Mouse (Mus musculus) ES-E14 (cell line): ENCODE data around the gene Plcg2. TPM values are rescaled to one million over a fixed set of nuclear protein-coding genes. Genes with fewer than 3 reads are reported as not detected.

ENCODE experiments used
- DNase-seq: peaks from one replicate; pipeline ENCODE4 v3.0.0-alpha.2; 2013; ENCODE audit warnings: low read depth, low spot score
- H3K27ac ChIP-seq: 2 replicates; pipeline ENCODE4 v1.5.1; 2012; ENCODE audit warnings: low read depth, mild to moderate bottlenecking, low read length, moderate library complexity, mixed read lengths; ENCODE audit not compliant: poor library complexity, insufficient read depth, severe bottlenecking
- H3K36me3 ChIP-seq: 2 replicates; pipeline ENCODE4 v1.6.1; 2012; ENCODE audit warnings: mild to moderate bottlenecking, low read length, moderate library complexity, mixed read lengths; ENCODE audit not compliant: control insufficient read depth, poor library complexity, insufficient read depth, severe bottlenecking
- H3K4me1 ChIP-seq, 2 experiments: fragments of 150-350 bp in 1 of 2; sonication (generic) in 1 of 2; 2 replicates each; pipeline ENCODE4 v1.6.1; 2012; ENCODE audit warnings: low read length in 2 of 2, mild to moderate bottlenecking in 1 of 2, mixed read lengths in 1 of 2; ENCODE audit not compliant: control insufficient read depth in 2 of 2, insufficient read depth in 2 of 2, poor library complexity in 1 of 2
- H3K4me3 ChIP-seq, 2 experiments: fragments of 150-350 bp in 1 of 2; sonication (generic) in 1 of 2; 2 replicates each; pipeline ENCODE4 v1.5.1; 2012; ENCODE audit warnings: low read length in 2 of 2, low read depth in 1 of 2, mild to moderate bottlenecking in 1 of 2, mixed read lengths in 1 of 2; ENCODE audit not compliant: insufficient read depth in 1 of 2, poor library complexity in 1 of 2, severe bottlenecking in 1 of 2
- H3K9ac ChIP-seq: 2 replicates; pipeline ENCODE4 v1.6.1; 2012; ENCODE audit warnings: low read depth, mild to moderate bottlenecking, low read length, mixed read lengths; ENCODE audit not compliant: poor library complexity, insufficient read depth, severe bottlenecking
- H3K9me3 ChIP-seq: fragments of 150-350 bp; sonication (generic); 2 replicates; pipeline ENCODE4 v1.6.1; 2012; ENCODE audit warnings: low read depth, mild to moderate bottlenecking, low read length; ENCODE audit not compliant: control insufficient read depth, insufficient read depth
- CHD2 ChIP-seq: IDR thresholded peaks from 2 replicates; pipeline ENCODE4 v1.6.1; 2014; ENCODE audit warnings: mild to moderate bottlenecking, low read depth, low read length, inconsistent platforms
- HCFC1 ChIP-seq: IDR thresholded peaks from 2 replicates; pipeline ENCODE4 v1.6.1; 2012; ENCODE audit warnings: low read length, inconsistent platforms, borderline replicate concordance; ENCODE audit not compliant: insufficient read depth
- MAFK ChIP-seq: IDR thresholded peaks from 2 replicates; pipeline ENCODE4 v1.6.1; 2014; ENCODE audit warnings: mild to moderate bottlenecking, low read depth, low read length, inconsistent platforms; ENCODE audit not compliant: insufficient read depth
- ZC3H11A ChIP-seq: IDR thresholded peaks from 2 replicates; pipeline ENCODE4 v1.6.1; 2012; ENCODE audit warnings: low read depth, mild to moderate bottlenecking, inconsistent platforms, low read length, borderline replicate concordance
- ZNF384 ChIP-seq: IDR thresholded peaks from 2 replicates; pipeline ENCODE4 v1.6.1; 2012; ENCODE audit warnings: low read depth, low read length, inconsistent platforms
- in situ Hi-C, 2 experiments: fragments of 600-800 bp; cut with MboI; formaldehyde crosslinking; loops; one replicate each; pipeline ENCODE4 v1.15.1; 2025; ENCODE audit warnings: low sequenced_read_pairs in 2 of 2, inconsistent platforms in 1 of 2; ENCODE audit not compliant: unreplicated experiment in 2 of 2
- total RNA-seq: library from RNA; depleted of rRNA; stranded (reverse); fragments of 300-350 nt; gene quantifications from 2 replicates; pipeline ENCODE4 v1.2.3, GENCODE M21; 2012

Gene Plcg2
- total RNA-seq, 1 experiment = 32.4 TPM

DNA sequence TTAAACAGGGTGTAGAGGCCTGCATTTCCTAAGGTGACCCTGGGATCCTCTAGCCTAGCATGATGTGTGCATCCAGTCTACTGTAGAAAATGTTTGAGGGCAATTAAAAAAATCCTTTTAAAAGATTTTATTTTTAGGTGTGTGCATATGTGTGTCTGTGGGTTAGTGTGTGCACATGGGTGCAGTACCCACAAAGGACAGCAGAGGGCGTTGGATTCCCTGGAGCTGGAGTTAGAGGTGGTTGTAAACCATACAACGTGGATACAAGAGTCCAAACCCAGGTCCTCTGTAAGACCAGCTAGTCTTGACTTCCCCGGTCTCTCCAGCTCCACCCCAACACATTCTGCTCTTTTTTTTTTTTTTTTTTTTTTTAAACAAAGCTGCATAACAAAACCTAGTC is 139.4 kb downstream of the Plcg2 start:
- DNase-seq = no peak
- Histone ChIP-seq H3K4me1 (0 out of 4 replicates have a peak, but pooled peaks cover 0 to 2% of the 10 kb centered on the region in 2 experiments), H3K9ac (no peak overlapping the region), H3K9me3 (no peaks in the 10 kb centered on the region), H3K36me3 (no peaks in the 10 kb centered on the region; the same call in 1 of the 2 replicates), H3K4me3 (no peak overlapping the region), H3K27ac (no peak overlapping the region)
- in situ Hi-C loops = no loop called here
- TF ChIP-seq MAFK (no peak), ZNF384 (0 out of 2 replicates have a peak, but pooled peaks have one; percentile 43)

DNA sequence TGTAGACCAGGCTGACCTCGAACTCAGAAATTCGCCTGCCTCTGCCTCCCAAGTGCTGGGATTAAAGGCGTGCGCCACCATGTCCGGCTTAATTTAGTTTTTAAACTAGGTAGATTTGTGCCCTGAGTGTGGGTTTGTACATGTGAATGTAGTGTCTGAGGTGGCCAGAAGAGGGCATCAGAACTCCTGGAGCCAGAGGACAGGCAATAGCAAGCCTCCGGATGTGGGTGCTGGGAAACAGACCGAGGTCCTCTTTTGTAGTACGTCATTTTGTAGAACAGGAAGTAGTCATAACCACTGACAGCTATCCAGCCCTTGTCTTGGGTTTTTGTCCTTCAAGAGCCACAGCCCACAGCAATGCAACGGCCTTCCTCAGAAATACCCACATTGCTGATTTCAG is 141.5 kb downstream of the Plcg2 start:
- Histone ChIP-seq H3K4me1 (no peaks in the 10 kb centered on the region), H3K4me3 (no peak overlapping the region), H3K36me3 (no peaks in the 10 kb centered on the region; the same call in 1 of the 2 replicates), H3K9me3 (no peaks in the 10 kb centered on the region), H3K9ac (no peak overlapping the region), H3K27ac (no peak overlapping the region)
- in situ Hi-C loops = no loop called here
- TF ChIP-seq ZC3H11A = no peak
- no peak for TF ChIP-seq CHD2
- no peak for TF ChIP-seq ZNF384
- TF ChIP-seq MAFK = no peak
- no peak for TF ChIP-seq HCFC1
- DNase-seq = no peak

DNA sequence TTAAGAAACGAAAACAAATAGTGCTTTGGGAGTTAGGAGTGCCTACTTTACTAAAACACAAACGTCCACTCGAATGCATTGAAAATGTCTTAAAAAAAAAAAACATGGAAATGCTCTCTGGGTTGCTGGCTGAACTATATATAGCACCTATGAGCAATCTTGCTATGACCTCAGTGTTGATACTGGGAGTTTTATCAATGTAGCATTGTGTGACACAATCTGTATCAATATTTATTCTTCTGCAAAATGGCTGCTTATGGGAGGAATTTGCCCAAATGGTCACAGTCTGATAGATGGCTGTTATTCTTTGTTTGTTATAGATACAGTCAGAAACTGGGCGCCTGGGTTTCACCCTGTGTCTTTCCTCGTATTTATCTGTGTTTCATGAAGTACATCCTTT is 147.4 kb downstream of the Plcg2 start:
- Histone ChIP-seq H3K4me3 (no peak overlapping the region), H3K4me1 (peaks cover 0 to 4% of the 10 kb centered on the region in 2 experiments; a peak in 1 of 4 replicates), H3K27ac (no peak overlapping the region), H3K36me3 (no peaks in the 10 kb centered on the region), H3K9ac (no peak overlapping the region), H3K9me3 (no peaks in the 10 kb centered on the region)
- no peak for DNase-seq
- in situ Hi-C loops = no loop called here
- TF ChIP-seq HCFC1 (no peak), ZC3H11A (no peak), CHD2 (no peak), MAFK (no peak), ZNF384 (no peak)

DNA sequence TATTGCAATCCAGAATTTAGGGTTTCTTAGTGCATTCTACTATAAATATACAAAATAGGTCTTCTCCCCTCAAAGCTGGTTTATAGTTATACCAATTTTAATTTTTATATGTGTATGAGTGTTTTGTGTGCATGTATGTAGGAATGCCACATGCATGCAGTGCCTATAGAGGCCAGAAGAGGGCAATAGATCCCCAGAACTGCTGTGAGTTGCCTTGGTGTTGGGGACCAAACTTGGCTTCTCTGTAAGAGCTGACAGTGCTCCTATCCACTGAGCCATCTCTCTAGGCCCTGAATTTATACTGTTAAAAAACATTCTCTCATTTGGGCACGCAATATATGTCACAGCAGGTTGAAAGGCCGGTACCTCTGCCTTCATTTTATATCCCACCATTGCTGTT is 147.9 kb downstream of the Plcg2 start:
- DNase-seq = peak; percentile 40
- Histone ChIP-seq H3K9ac (no peak overlapping the region), H3K9me3 (no peaks in the 10 kb centered on the region), H3K36me3 (no peaks in the 10 kb centered on the region), H3K4me3 (no peak overlapping the region), H3K4me1 (peaks cover 0 to 4% of the 10 kb centered on the region in 2 experiments; a peak in 1 of 4 replicates), H3K27ac (no peak overlapping the region)
- peak; percentile 41; the same call in 1 of the 2 replicates for TF ChIP-seq ZC3H11A
- TF ChIP-seq CHD2 = no peak
- in situ Hi-C loops = no loop called here

DNA sequence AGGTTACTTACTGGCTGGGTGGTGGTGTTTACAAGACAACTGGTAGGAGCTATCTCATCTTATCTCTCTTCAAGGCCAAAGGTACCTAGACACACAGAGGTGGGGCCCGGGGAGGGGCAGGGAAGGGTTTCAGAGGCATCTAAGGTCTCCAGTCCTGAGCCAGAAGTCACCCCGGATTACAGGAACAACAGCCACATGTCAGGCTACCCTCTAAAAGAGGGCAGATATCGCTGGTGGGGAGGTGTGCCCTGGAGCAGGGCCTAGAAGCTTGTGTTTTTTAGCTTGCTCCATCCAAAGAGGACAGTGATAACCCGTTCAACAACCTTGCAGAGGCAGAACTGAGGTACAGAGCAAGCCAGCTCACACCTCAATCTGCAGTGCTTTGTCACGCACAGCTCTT is 148.3 kb downstream of the Plcg2 start:
- in situ Hi-C loops = no loop called here

More for the DNA sequence above, 148.3 kb downstream of the Plcg2 start:
- no peak overlapping the region for H3K9ac ChIP-seq
- TF ChIP-seq ZC3H11A (no peak), HCFC1 (no peak), MAFK (no peak), ZNF384 (no peak)
- no peak overlapping the region for H3K27ac ChIP-seq
- DNase-seq = no peak
- H3K4me1 ChIP-seq = peaks cover 0 to 4% of the 10 kb centered on the region in 2 experiments; a peak in 1 of 4 replicates
- no peaks in the 10 kb centered on the region for H3K9me3 ChIP-seq
- H3K36me3 ChIP-seq = no peaks in the 10 kb centered on the region
- H3K4me3 ChIP-seq = no peak overlapping the region
